Mouse (Mus musculus): ENCODE results near the gene Mafg.
"Not testable (repeated sequence)": the region's sequence is repeated elsewhere in the genome, so short reads cannot be mapped to it uniquely, and the experiment has no call there.

The Mafg gene

GRCm38 (mm10) chr11:120633520-120634343, at the start of gene Mafg:
Gene Mafg (minus strand): TSS chr11:120633600.
- peak; percentile 90 for DNase-seq

GRCm38 (mm10) chr11:120682683-120683082, 49.3 kb upstream of the Mafg start:
- no peak for DNase-seq

- DNase-seq = no peak
Measured at GRCm38 (mm10) chr11:120679909-120680308, 46.5 kb upstream of the Mafg start.

GRCm38 (mm10) chr11:120676951-120677350, 43.6 kb upstream of the Mafg start:
- DNase-seq = no peak

- DNase-seq = not testable (repeated sequence)
Measured at GRCm38 (mm10) chr11:120675875-120676274, 42.5 kb upstream of the Mafg start.

- no peak for DNase-seq
Measured at GRCm38 (mm10) chr11:120673594-120674122, 40.3 kb upstream of the Mafg start.

- peak; percentile 90 for DNase-seq
Measured at GRCm38 (mm10) chr11:120672687-120673593, 39.5 kb upstream of the Mafg start, which contains the start of gene Aspscr1. Gene Aspscr1 (plus strand): TSS chr11:120672973.

GRCm38 (mm10) chr11:120666617-120667016, 33.2 kb upstream of the Mafg start:
- DNase-seq = no peak

GRCm38 (mm10) chr11:120665406-120665805, 32.0 kb upstream of the Mafg start:
- DNase-seq = no peak

GRCm38 (mm10) chr11:120663714-120664113, 30.3 kb upstream of the Mafg start:
- no peak for DNase-seq

GRCm38 (mm10) chr11:120662759-120663158, 29.4 kb upstream of the Mafg start:
- no peak for DNase-seq

- no peak for DNase-seq
Measured at GRCm38 (mm10) chr11:120661076-120661460, 27.7 kb upstream of the Mafg start, which contains the start of gene Notum. Gene Notum (minus strand): TSS chr11:120661175.

GRCm38 (mm10) chr11:120660301-120661075, 27.1 kb upstream of the Mafg start:
- no peak for DNase-seq

- DNase-seq = no peak
Measured at GRCm38 (mm10) chr11:120659509-120660300, 26.3 kb upstream of the Mafg start.

GRCm38 (mm10) chr11:120658876-120659410, 25.5 kb upstream of the Mafg start:
- peak; percentile 60 for DNase-seq

- DNase-seq = no peak
Measured at GRCm38 (mm10) chr11:120657301-120657700, 23.9 kb upstream of the Mafg start.

GRCm38 (mm10) chr11:120654741-120655140, 21.3 kb upstream of the Mafg start:
- DNase-seq = no peak

GRCm38 (mm10) chr11:120651872-120652271, 18.5 kb upstream of the Mafg start:
- DNase-seq = no peak

- peak; percentile 53 for DNase-seq
Measured at GRCm38 (mm10) chr11:120648001-120648476, 14.6 kb upstream of the Mafg start, which contains the start of gene Myadml2. Gene Myadml2 (minus strand): TSS chr11:120648158.

- DNase-seq = no peak
Measured at GRCm38 (mm10) chr11:120647047-120647830, 13.8 kb upstream of the Mafg start.
